Mouse (Mus musculus) limb, embryonic 10.5 days (tissue): Measurements from ENCODE around the gene Gm49395. TPM values are rescaled to one million over a fixed set of nuclear protein-coding genes. Genes with fewer than 3 reads are reported as not detected.
A peak's percentile ranks its signal among the peaks of the same experiment; 100 is the strongest.

Experiments used
- DNase-seq: peaks from one replicate; pipeline ENCODE4 v3.0.0-alpha.2; 2017; ENCODE audit warnings: low spot score
- H3K27ac ChIP-seq: fragments of 300-500 bp; sonication (generic); 2 replicates; pipeline ENCODE4 v1.5.1; 2016; ENCODE audit warnings: mild to moderate bottlenecking
- H3K27me3 ChIP-seq: fragments of 300-500 bp; sonication (generic); 2 replicates; pipeline ENCODE4 v1.6.1; 2016; ENCODE audit warnings: low read depth, mild to moderate bottlenecking; ENCODE audit not compliant: poor library complexity, severe bottlenecking
- H3K36me3 ChIP-seq: fragments of 300-500 bp; sonication (generic); 2 replicates; pipeline ENCODE4 v1.6.1; 2016; ENCODE audit warnings: mild to moderate bottlenecking, moderate library complexity
- H3K4me1 ChIP-seq: fragments of 300-500 bp; sonication (generic); 2 replicates; pipeline ENCODE4 v1.6.1; 2016
- H3K4me3 ChIP-seq: fragments of 300-500 bp; sonication (generic); 2 replicates; pipeline ENCODE4 v1.5.1; 2016; ENCODE audit warnings: mild to moderate bottlenecking, moderate library complexity
- H3K9me3 ChIP-seq: fragments of 300-500 bp; sonication (generic); replicated peaks from 2 replicates; pipeline ENCODE4 v1.6.1; 2016; ENCODE audit warnings: mild to moderate bottlenecking
- WGBS: fragments of 180-500 bp; shearing (Covaris S2); methylation state at CpG from one replicate; pipeline ENCODE4 v1.1.7; 2016; 5-methylcytosine and 5-hydroxymethylcytosine counted together
- polyA plus RNA-seq: library from polyadenylated mRNA; unstranded; fragments of >200 nt; fragmentation: Nextera tagmentation; extraction: Ambion mirVana; gene quantifications from 2 replicates; pipeline ENCODE4 v1.2.1, GENCODE M21; 2016

Gm49395 gene
- polyA plus RNA-seq, 1 experiment from 2014 or later, result 1.7 TPM

- H3K27me3 ChIP-seq, result no peaks in the 10 kb centered on the region
- no peaks in the 10 kb centered on the region for H3K4me1 ChIP-seq
- DNase-seq, result no peak
- no peak overlapping the region for H3K27ac ChIP-seq
- no peaks in the 10 kb centered on the region for H3K36me3 ChIP-seq
- H3K4me3 ChIP-seq, result no peak overlapping the region
- WGBS, result 88% methylated on average over 1 of the region's 1 CpGs
- no peaks in the 10 kb centered on the region for H3K9me3 ChIP-seq
These were observed 22.8 kb upstream of the Gm49395 start for GRCm38 (mm10) chr13:115124521-115124920.

- WGBS, result 81% methylated on average over 5 of the region's 5 CpGs
These were observed 17.0 kb upstream of the Gm49395 start for GRCm38 (mm10) chr13:115118756-115119155.

GRCm38 (mm10) chr13:115118195-115118594 is 16.5 kb upstream of the Gm49395 start:
- Histone ChIP-seq H3K27ac (no peak overlapping the region), H3K27me3 (no peaks in the 10 kb centered on the region), H3K9me3 (no peaks in the 10 kb centered on the region), H3K4me1 (no peaks in the 10 kb centered on the region), H3K4me3 (no peak overlapping the region), H3K36me3 (no peaks in the 10 kb centered on the region)
- DNase-seq, result no peak
- WGBS, result 92% methylated on average over 3 of the region's 3 CpGs

More at GRCm38 (mm10) chr13:115118756-115119155, 17.0 kb upstream of the Gm49395 start:
- H3K9me3 ChIP-seq, result no peaks in the 10 kb centered on the region
- no peaks in the 10 kb centered on the region for H3K27me3 ChIP-seq
- H3K36me3 ChIP-seq, result no peaks in the 10 kb centered on the region
- no peak overlapping the region for H3K4me3 ChIP-seq
- DNase-seq, result no peak
- H3K27ac ChIP-seq, result no peak overlapping the region
- no peaks in the 10 kb centered on the region for H3K4me1 ChIP-seq

GRCm38 (mm10) chr13:115116930-115117621 is 15.4 kb upstream of the Gm49395 start:
- Histone ChIP-seq H3K9me3 (no peaks in the 10 kb centered on the region), H3K27me3 (no peaks in the 10 kb centered on the region), H3K4me3 (no peak overlapping the region), H3K36me3 (no peaks in the 10 kb centered on the region), H3K4me1 (no peaks in the 10 kb centered on the region), H3K27ac (no peak overlapping the region)
- DNase-seq, result no peak
- 84% methylated on average over 3 of the region's 3 CpGs for WGBS

GRCm38 (mm10) chr13:115109628-115110027 is 7.9 kb upstream of the Gm49395 start:
- Histone ChIP-seq H3K9me3 (no peaks in the 10 kb centered on the region), H3K4me3 (no peak overlapping the region), H3K36me3 (no peaks in the 10 kb centered on the region), H3K27ac (no peak overlapping the region), H3K27me3 (no peaks in the 10 kb centered on the region), H3K4me1 (no peaks in the 10 kb centered on the region)
- no peak for DNase-seq
- 74% methylated on average over 4 of the region's 4 CpGs for WGBS

GRCm38 (mm10) chr13:115107436-115107835 is 5.7 kb upstream of the Gm49395 start:
- no peak for DNase-seq
- WGBS, result 86% methylated on average over 8 of the region's 8 CpGs
- Histone ChIP-seq H3K4me3 (no peak overlapping the region), H3K36me3 (no peaks in the 10 kb centered on the region), H3K9me3 (no peaks in the 10 kb centered on the region), H3K27me3 (no peaks in the 10 kb centered on the region), H3K4me1 (no peaks in the 10 kb centered on the region), H3K27ac (no peak overlapping the region)

GRCm38 (mm10) chr13:115106183-115106582 is 4.5 kb upstream of the Gm49395 start:
- DNase-seq, result no peak
- H3K4me1 ChIP-seq, result peaks cover 11% of the 10 kb centered on the region
- H3K9me3 ChIP-seq, result no peaks in the 10 kb centered on the region
- no peak overlapping the region for H3K4me3 ChIP-seq
- H3K36me3 ChIP-seq, result no peaks in the 10 kb centered on the region
- no peak overlapping the region for H3K27ac ChIP-seq
- WGBS, result 88% methylated on average over 10 of the region's 10 CpGs
- no peaks in the 10 kb centered on the region for H3K27me3 ChIP-seq

GRCm38 (mm10) chr13:115102754-115103153 is 1.0 kb upstream of the Gm49395 start:
- no peak for DNase-seq
- WGBS, result 97% methylated on average over 2 of the region's 2 CpGs

GRCm38 (mm10) chr13:115100381-115101177 is 1.1 kb downstream of the Gm49395 start:
- H3K4me3 ChIP-seq, result peak overlapping the region; percentile 64
- 0 out of 2 replicates have a peak, but pooled peaks cover 4% of the 10 kb centered on the region for H3K27me3 ChIP-seq
- DNase-seq, result no peak
- WGBS, result 27% methylated on average over 11 of the region's 11 CpGs
- H3K9me3 ChIP-seq, result no peaks in the 10 kb centered on the region
- H3K36me3 ChIP-seq, result no peaks in the 10 kb centered on the region
- H3K4me1 ChIP-seq, result peaks cover 21% of the 10 kb centered on the region
- H3K27ac ChIP-seq, result peak overlapping the region; percentile 87; the same call in 1 of the 2 replicates

More at GRCm38 (mm10) chr13:115102754-115103153, 1.0 kb upstream of the Gm49395 start:
- H3K27me3 ChIP-seq, result 0 out of 2 replicates have a peak, but pooled peaks cover 4% of the 10 kb centered on the region
- no peaks in the 10 kb centered on the region for H3K36me3 ChIP-seq
- H3K4me3 ChIP-seq, result no peak overlapping the region
- no peaks in the 10 kb centered on the region for H3K9me3 ChIP-seq
- peaks cover 21% of the 10 kb centered on the region for H3K4me1 ChIP-seq
- H3K27ac ChIP-seq, result no peak overlapping the region

- H3K27me3 ChIP-seq, result 0 out of 2 replicates have a peak, but pooled peaks cover 4% of the 10 kb centered on the region
- 88% methylated on average over 9 of the region's 9 CpGs for WGBS
- H3K4me3 ChIP-seq, result no peak overlapping the region
- no peaks in the 10 kb centered on the region for H3K9me3 ChIP-seq
- H3K36me3 ChIP-seq, result no peaks in the 10 kb centered on the region
- no peak overlapping the region for H3K27ac ChIP-seq
- no peak for DNase-seq
- H3K4me1 ChIP-seq, result peaks cover 21% of the 10 kb centered on the region
These were observed 2.3 kb downstream of the Gm49395 start for GRCm38 (mm10) chr13:115099381-115099780.

- H3K27ac ChIP-seq, result no peak overlapping the region
- WGBS, result 70% methylated on average over 3 of the region's 3 CpGs
- 0 out of 2 replicates have a peak, but pooled peaks cover 4% of the 10 kb centered on the region for H3K27me3 ChIP-seq
- no peaks in the 10 kb centered on the region for H3K36me3 ChIP-seq
- H3K4me3 ChIP-seq, result no peak overlapping the region
- no peaks in the 10 kb centered on the region for H3K9me3 ChIP-seq
- H3K4me1 ChIP-seq, result peaks cover 21% of the 10 kb centered on the region
- DNase-seq, result no peak
These were observed 3.5 kb downstream of the Gm49395 start for GRCm38 (mm10) chr13:115098227-115098626.

- no peak for DNase-seq
- 0 out of 2 replicates have a peak, but pooled peaks cover 4% of the 10 kb centered on the region for H3K27me3 ChIP-seq
- H3K4me3 ChIP-seq, result no peak overlapping the region
- H3K36me3 ChIP-seq, result no peaks in the 10 kb centered on the region
- no peak overlapping the region for H3K27ac ChIP-seq
- peaks cover 17% of the 10 kb centered on the region for H3K4me1 ChIP-seq
- H3K9me3 ChIP-seq, result no peaks in the 10 kb centered on the region
- WGBS, result 86% methylated on average over 5 of the region's 5 CpGs
These were observed 4.8 kb downstream of the Gm49395 start for GRCm38 (mm10) chr13:115096965-115097364.

- peaks cover 11% of the 10 kb centered on the region for H3K4me1 ChIP-seq
- 62% methylated on average over 2 of the region's 2 CpGs for WGBS
- H3K27me3 ChIP-seq, result 0 out of 2 replicates have a peak, but pooled peaks cover 4% of the 10 kb centered on the region
- H3K36me3 ChIP-seq, result no peaks in the 10 kb centered on the region
- no peak overlapping the region for H3K27ac ChIP-seq
- no peak for DNase-seq
- no peak overlapping the region for H3K4me3 ChIP-seq
- H3K9me3 ChIP-seq, result no peaks in the 10 kb centered on the region
These were observed 5.5 kb downstream of the Gm49395 start for GRCm38 (mm10) chr13:115096216-115096615.
